In the genomic region with DNA sequence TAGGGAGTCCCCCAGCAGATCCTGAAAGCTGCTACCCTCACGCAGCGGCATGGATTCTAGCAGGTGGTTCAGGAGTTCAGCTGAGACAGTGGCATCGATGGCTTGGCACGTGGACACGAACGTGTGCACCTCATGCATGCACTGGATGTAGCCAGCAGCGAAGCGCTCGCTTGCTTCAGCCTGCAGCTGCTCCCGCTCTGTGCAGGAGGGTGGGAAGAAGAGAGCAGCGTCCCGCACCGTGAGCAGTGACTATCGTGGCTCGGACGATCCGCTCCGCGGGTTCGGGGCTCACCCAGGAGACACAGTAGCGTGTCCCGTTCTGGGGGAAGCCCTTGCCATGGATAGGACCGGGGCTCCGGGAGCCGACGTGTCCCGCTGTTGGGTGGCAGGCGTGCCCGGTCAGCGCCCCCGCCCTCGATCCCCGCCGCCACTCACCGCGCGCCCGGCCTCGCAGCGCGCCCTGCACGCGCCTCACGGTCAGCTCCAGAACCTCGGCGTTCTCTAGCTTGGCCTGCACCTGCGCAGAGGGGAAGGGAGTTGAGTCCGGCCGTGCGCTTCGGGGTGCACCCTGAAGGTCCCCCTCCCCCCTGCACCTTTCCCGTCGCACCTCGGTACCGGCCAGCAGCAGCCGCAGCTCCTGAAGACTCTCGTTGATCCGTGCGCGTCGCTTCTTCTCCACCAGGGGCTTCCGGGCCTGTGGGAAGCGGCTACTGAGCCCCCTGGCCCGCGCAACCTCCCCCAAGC, we compare ENCODE assay signal across 9 mouse cellular contexts. TPM values are rescaled to one million over a fixed set of nuclear protein-coding genes. Genes with fewer than 3 reads are reported as not detected.
DNase-seq lines count a peak whose midpoint lies in the region; ATAC-seq and TF ChIP-seq lines count a peak whose summit lies in the region.
"Had no signal": no experiment of that assay in that cellular context is flagged by ENCODE, and none has a peak within 500 bp of the region (broad histone marks: within the 10 kb centered on the region; RNA-seq: fewer than 3 reads in every experiment).

No protein-coding gene starts in this region.

- TF ChIP-seq CTCF in testis, adult 2 months (IDR thresholded peaks at IDR 0.05; ENCODE audit: control insufficient read depth, insufficient read depth, insufficient replicate concordance, low read depth, low read length): 0 out of 2 replicates have a peak, but pooled peaks have one; percentile 0

- peak overlapping the region; percentile 93 for H3K4me2 ChIP-seq in forebrain, embryonic 15.5 days (replicated peaks)
- peak overlapping the region; percentile 99 for H3K4me2 ChIP-seq in kidney, embryonic 14.5 days (replicated peaks; ENCODE audit: low read depth, low read length)

- H3K27ac ChIP-seq in forebrain, embryonic 15.5 days (replicated peaks): peak overlapping the region; percentile 91
- peak overlapping the region; percentile 91 for H3K27ac ChIP-seq in kidney, embryonic 14.5 days (ENCODE audit: low read depth, low read length)
- H3K27ac ChIP-seq in macrophage: no peak overlapping the region
- 0 out of 2 replicates have a peak overlapping the region, but pooled peaks have one; percentile 8 for H3K27ac ChIP-seq in testis, adult 2 months (ENCODE audit: control insufficient read depth, insufficient read depth, low read depth, low read length)

- no peak for ATAC-seq in erythroblast, adult 5-6 weeks (replicated peaks; ENCODE audit: low FRiP score, poor library complexity, severe bottlenecking)
- peak; percentile 30 for ATAC-seq in forebrain, embryonic 15.5 days (replicated peaks)
- no peak for ATAC-seq in kidney, embryonic 14.5 days (ENCODE audit: low FRiP score, low TSS enrichment)

- peak overlapping the region; percentile 94 for H3K9ac ChIP-seq in forebrain, embryonic 15.5 days (replicated peaks)
- peak overlapping the region; percentile 85 for H3K9ac ChIP-seq in kidney, embryonic 14.5 days (ENCODE audit: low read depth, low read length)

- H3K9me3 ChIP-seq in erythroblast, embryonic 14.5 days (ENCODE audit: control insufficient read depth, low read length): no peaks in the 10 kb centered on the region
- H3K9me3 ChIP-seq in forebrain, embryonic 15.5 days: no peaks in the 10 kb centered on the region
- H3K9me3 ChIP-seq in kidney, embryonic 14.5 days (ENCODE audit: control insufficient read depth, low read length): no peaks in the 10 kb centered on the region

- peaks cover 30% of the 10 kb centered on the region for H3K4me1 ChIP-seq in erythroblast, embryonic 14.5 days (ENCODE audit: control insufficient read depth)
- peaks cover 38% of the 10 kb centered on the region for H3K4me1 ChIP-seq in forebrain, embryonic 15.5 days
- peaks cover 19% of the 10 kb centered on the region for H3K4me1 ChIP-seq in kidney, embryonic 14.5 days (ENCODE audit: control insufficient read depth, insufficient read depth, low read length)
- peaks cover 26% of the 10 kb centered on the region for H3K4me1 ChIP-seq in testis, adult 2 months (ENCODE audit: control insufficient read depth, insufficient read depth, low read length)

- WGBS in forebrain, embryonic 15.5 days: 1% methylated on average over 64 of the region's 65 CpGs
- WGBS in kidney, embryonic 14.5 days: 3% methylated on average over 61 of the region's 65 CpGs
- 15% methylated on average over 64 of the region's 65 CpGs for WGBS in macrophage (ENCODE audit: missing documents)

- H3K36me3 ChIP-seq in erythroblast, embryonic 14.5 days (ENCODE audit: control insufficient read depth): peaks cover 3% of the 10 kb centered on the region; the same call in 1 of the 2 replicates
- H3K36me3 ChIP-seq in forebrain, embryonic 15.5 days: no peaks in the 10 kb centered on the region; the same call in 1 of the 2 replicates
- H3K36me3 ChIP-seq in kidney, embryonic 14.5 days (ENCODE audit: control insufficient read depth, insufficient read depth, low read length): peaks cover 4% of the 10 kb centered on the region; the same call in 1 of the 2 replicates
- H3K36me3 ChIP-seq in macrophage (ENCODE audit: inconsistent target): no peaks in the 10 kb centered on the region
- no peaks in the 10 kb centered on the region for H3K36me3 ChIP-seq in testis, adult 2 months (ENCODE audit: control insufficient read depth, insufficient read depth, low read length)

- peaks cover 43% of the 10 kb centered on the region for H3K27me3 ChIP-seq in erythroblast, embryonic 14.5 days (ENCODE audit: control insufficient read depth)
- no peaks in the 10 kb centered on the region for H3K27me3 ChIP-seq in forebrain, embryonic 15.5 days
- no peaks in the 10 kb centered on the region for H3K27me3 ChIP-seq in kidney, embryonic 14.5 days (ENCODE audit: control insufficient read depth, insufficient read depth, low read length)
- no peaks in the 10 kb centered on the region for H3K27me3 ChIP-seq in testis, adult 2 months (ENCODE audit: control insufficient read depth, insufficient read depth, low read length)

- no peak for TF ChIP-seq POLR2A in testis, adult 2 months (IDR thresholded peaks at IDR 0.05; ENCODE audit: control insufficient read depth, low read depth, low read length)

- H3K79me2 ChIP-seq in macrophage (ENCODE audit: inconsistent target): no peaks in the 10 kb centered on the region

- H3K4me3 ChIP-seq in erythroblast, embryonic 14.5 days (replicated peaks): peak overlapping the region; percentile 75
- peak overlapping the region; percentile 92 for H3K4me3 ChIP-seq in forebrain, embryonic 15.5 days
- H3K4me3 ChIP-seq in kidney, embryonic 14.5 days (ENCODE audit: low read length): peak overlapping the region; percentile 76
- H3K4me3 ChIP-seq in macrophage (ENCODE audit: inconsistent target): peak overlapping the region; percentile 40
- H3K4me3 ChIP-seq in testis, adult 2 months (ENCODE audit: control insufficient read depth, low read depth, low read length): peak overlapping the region; percentile 84

- peak; percentile 25 for DNase-seq in urinary bladder, postnatal 14 days (ENCODE audit: low spot score)
- no peak for DNase-seq in urinary bladder, postnatal 10 days (ENCODE audit: low spot score)

RNA-seq across cellular contexts. Expression of a gene that starts 1.4 kb away (rescaled TPM):
- polyA plus RNA-seq in erythroblast, embryonic 14.5 days (2012): 0.80 and 1.3 TPM in 2 replicates
- 2.5 and 4.8 TPM in 2 replicates for total RNA-seq in erythroblast, adult 5-6 weeks (2015; ENCODE audit: low replicate concordance)
- 4.2 and 5.0 TPM in 2 replicates for total RNA-seq in erythroblast, adult 5-6 weeks (2017; ENCODE audit: low replicate concordance)
- 260 and 267 TPM in 2 replicates for polyA plus RNA-seq in forebrain, embryonic 15.5 days (2015; fragmentation: Nextera tagmentation; extraction: Ambion mirVana)
- 61.1 and 65.8 TPM in 2 replicates for polyA plus RNA-seq in kidney, embryonic 14.5 days (2014; fragmentation: Nextera tagmentation; extraction: Ambion mirVana)
- total RNA-seq in macrophage (2018; cell fraction: chromatin; rRNA removed): 10 to 100 TPM in 10 of 26 experiments, 1 to 10 TPM in 15, under 1 TPM in 1; 0.92 to 21.5 (median 8.0) TPM
- 10 to 100 TPM; 10.5 to 25.3 (median 16.4) TPM for total RNA-seq in macrophage (2018; cell fraction: cytosol; rRNA removed)
- total RNA-seq in macrophage (2018; cell fraction: nucleus; rRNA removed): 10 to 100 TPM in 13 of 26 experiments, 1 to 10 TPM in 13; 2.7 to 31.4 (median 10.4) TPM
- polyA plus RNA-seq in macrophage (2018): 10.1 to 23.1 TPM (median 15.9 TPM) in 3 replicates
- 5.1 and 5.6 TPM in 2 replicates for polyA plus RNA-seq in testis, adult 2 months (2012; rRNA removed)

RNA-seq across cellular contexts. Expression of a gene that starts 13.8 kb away (rescaled TPM):
- 5.3 and 6.5 TPM in 2 replicates for polyA plus RNA-seq in erythroblast, embryonic 14.5 days (2012)
- total RNA-seq in erythroblast, adult 5-6 weeks (2015; ENCODE audit: low replicate concordance): 32.6 and 82.0 TPM in 2 replicates
- total RNA-seq in erythroblast, adult 5-6 weeks (2017; ENCODE audit: low replicate concordance): 55.6 and 70.8 TPM in 2 replicates
- 167 and 177 TPM in 2 replicates for polyA plus RNA-seq in forebrain, embryonic 15.5 days (2015; fragmentation: Nextera tagmentation; extraction: Ambion mirVana)
- 130 and 136 TPM in 2 replicates for polyA plus RNA-seq in kidney, embryonic 14.5 days (2014; fragmentation: Nextera tagmentation; extraction: Ambion mirVana)
- total RNA-seq in macrophage (2018; cell fraction: chromatin; rRNA removed): 100 to 1,000 TPM; 139 to 469 (median 241) TPM
- 10 to 100 TPM; 21.5 to 36.4 (median 29.6) TPM for total RNA-seq in macrophage (2018; cell fraction: cytosol; rRNA removed)
- 100 to 1,000 TPM in 14 of 26 experiments, 10 to 100 TPM in 12; 63.9 to 206 (median 102) TPM for total RNA-seq in macrophage (2018; cell fraction: nucleus; rRNA removed)
- polyA plus RNA-seq in macrophage (2018): 31.1 to 39.6 TPM (median 37.3 TPM) in 3 replicates
- polyA plus RNA-seq in testis, adult 2 months (2012; rRNA removed): 20.0 and 20.2 TPM in 2 replicates

RNA-seq across cellular contexts. Expression of a gene that starts 46.2 kb away (rescaled TPM):
- polyA plus RNA-seq in erythroblast, embryonic 14.5 days (2012): 2.2 and 2.4 TPM in 2 replicates
- total RNA-seq in erythroblast, adult 5-6 weeks (2015; ENCODE audit: low replicate concordance): 0.42 and 2.7 TPM in 2 replicates
- 0.70 TPM in 1 of 2 replicates, not detected in the other for total RNA-seq in erythroblast, adult 5-6 weeks (2017; ENCODE audit: low replicate concordance)
- polyA plus RNA-seq in forebrain, embryonic 15.5 days (2015; fragmentation: Nextera tagmentation; extraction: Ambion mirVana): 0.20 TPM in 2 replicates
- polyA plus RNA-seq in kidney, embryonic 14.5 days (2014; fragmentation: Nextera tagmentation; extraction: Ambion mirVana): 2.3 and 2.5 TPM in 2 replicates
- not detected for total RNA-seq in macrophage (2018; cell fraction: chromatin; rRNA removed)
- total RNA-seq in macrophage (2018; cell fraction: cytosol; rRNA removed): not detected
- under 1 TPM in 1 of 26 experiments, not detected in 25; 0.27 TPM for total RNA-seq in macrophage (2018; cell fraction: nucleus; rRNA removed)
- not detected in 3 replicates for polyA plus RNA-seq in macrophage (2018)
- polyA plus RNA-seq in testis, adult 2 months (2012; rRNA removed): 0.90 and 1.2 TPM in 2 replicates
- total RNA-seq: heart, postnatal 36 days had no signal

RNA-seq across cellular contexts. Expression of a gene that starts 46.7 kb away (rescaled TPM):
- 0.04 and 0.05 TPM in 2 replicates for polyA plus RNA-seq in erythroblast, embryonic 14.5 days (2012)
- 1.9 and 2.7 TPM in 2 replicates for total RNA-seq in erythroblast, adult 5-6 weeks (2015; ENCODE audit: low replicate concordance)
- total RNA-seq in erythroblast, adult 5-6 weeks (2017; ENCODE audit: low replicate concordance): 1.7 and 2.0 TPM in 2 replicates
- polyA plus RNA-seq in forebrain, embryonic 15.5 days (2015; fragmentation: Nextera tagmentation; extraction: Ambion mirVana): 4.5 and 5.4 TPM in 2 replicates
- 2.5 and 3.6 TPM in 2 replicates for polyA plus RNA-seq in kidney, embryonic 14.5 days (2014; fragmentation: Nextera tagmentation; extraction: Ambion mirVana)
- total RNA-seq in macrophage (2018; cell fraction: chromatin; rRNA removed): 10 to 100 TPM in 2 of 26 experiments, 1 to 10 TPM in 22, under 1 TPM in 2; 0.29 to 16.5 (median 3.2) TPM
- 1 to 10 TPM in 11 of 26 experiments, under 1 TPM in 15; 0.14 to 2.2 (median 0.74) TPM for total RNA-seq in macrophage (2018; cell fraction: cytosol; rRNA removed)
- 1 to 10 TPM in 22 of 26 experiments, under 1 TPM in 4; 0.34 to 5.5 (median 2.0) TPM for total RNA-seq in macrophage (2018; cell fraction: nucleus; rRNA removed)
- 0.40 to 0.49 TPM (median 0.47 TPM) in 3 replicates for polyA plus RNA-seq in macrophage (2018)
- 3.4 and 4.2 TPM in 2 replicates for polyA plus RNA-seq in testis, adult 2 months (2012; rRNA removed)

Comparison
In these comparisons a context has a peak if more than half of its experiments do, and no peak if none do; other contexts are left out.
1. H3K4me3 ChIP-seq: peak in every context shown above with its lines; median percentile 92 in forebrain, embryonic 15.5 days; 84 in testis, adult 2 months; 76 in kidney, embryonic 14.5 days; 75 in erythroblast, embryonic 14.5 days; 40 in macrophage.